Mouse (Mus musculus) embryonic fibroblast, embryonic 13.5 days (primary cell): Measurements from ENCODE around the gene Pilrb2.

Source experiments
- CTCF ChIP-seq: IDR thresholded peaks from 2 replicates; pipeline ENCODE4 v1.5.1; 2011; ENCODE audit warnings: mild to moderate bottlenecking, control low read depth, low read length, moderate library complexity, borderline replicate concordance; ENCODE audit not compliant: insufficient read depth
- POLR2A ChIP-seq: IDR thresholded peaks from 2 replicates; pipeline ENCODE4 v1.6.1; 2011; ENCODE audit warnings: low read depth, mild to moderate bottlenecking, control low read depth, low read length, moderate library complexity

DNA sequence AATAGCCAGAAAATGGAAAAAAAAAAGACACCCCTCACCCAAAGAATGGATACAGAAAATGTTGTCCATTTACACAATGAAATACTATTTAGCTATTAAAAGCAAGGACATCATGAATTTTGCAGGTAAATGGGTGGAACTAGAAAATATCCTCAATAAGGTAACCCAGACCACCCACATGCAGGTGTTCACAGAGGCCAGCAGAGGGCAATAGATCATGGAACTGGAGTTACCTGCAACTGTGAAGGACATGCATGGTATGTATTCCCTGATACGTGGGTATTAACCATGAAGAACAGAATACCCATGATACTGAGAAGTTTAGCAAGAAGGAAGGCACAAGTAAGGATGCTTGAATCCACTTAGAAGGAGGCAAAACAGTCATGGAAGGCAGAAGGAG lies 21.3 kb upstream of the Pilrb2 start:
- TF ChIP-seq POLR2A (no peak), CTCF (no peak)
